Mouse (Mus musculus) lung, adult 2 months (tissue): ENCODE data around the gene Nox4.

Experiments
- CTCF ChIP-seq: fragments of 200-500 bp; IDR thresholded peaks from 2 replicates; pipeline ENCODE4 v1.5.1; 2011; ENCODE audit warnings: mild to moderate bottlenecking, low read length, control low read depth; ENCODE audit not compliant: insufficient read depth
- POLR2A ChIP-seq: fragments of 200-500 bp; IDR thresholded peaks from 2 replicates; pipeline ENCODE4 v1.6.1; 2011; ENCODE audit warnings: low read depth, mild to moderate bottlenecking, control low read depth, low read length, borderline replicate concordance; ENCODE audit errors: extremely low read depth

GRCm38 (mm10) chr7:87245856-87246579 is at the start of gene Nox4:
- TF ChIP-seq CTCF (no peak), POLR2A (no peak; the same call in 1 of the 2 replicates)
